Mouse (Mus musculus) midbrain, embryonic 13.5 days (tissue): ENCODE measurements at regions not wholly inside any gene's neighbourhood (a gene's known extent, or its start where the extent isn't known, plus 50 kb on each side); places are given as distances from the start of the nearest gene placed in this dataset.
A peak's percentile ranks its signal among the peaks of the same experiment; 100 is the strongest.

Source experiments
- ATAC-seq: fragments of 200-750 bp; cut with Nextera tagmentation; 2 replicates; pipeline ENCODE4 v1.8.0; 2017; ENCODE audit warnings: mild to moderate bottlenecking, moderate TSS enrichment, moderate library complexity
- H3K27ac ChIP-seq: fragments of 300-500 bp; sonication (generic); 2 replicates; pipeline ENCODE4 v1.5.1; 2015; ENCODE audit warnings: inconsistent platforms, mild to moderate bottlenecking, moderate library complexity
- H3K27me3 ChIP-seq: fragments of 300-500 bp; sonication (generic); 2 replicates; pipeline ENCODE4 v1.6.1; 2015; ENCODE audit warnings: mild to moderate bottlenecking, inconsistent platforms
- H3K36me3 ChIP-seq: fragments of 300-500 bp; sonication (generic); 2 replicates; pipeline ENCODE4 v1.6.1; 2015; ENCODE audit warnings: mild to moderate bottlenecking, inconsistent platforms
- H3K4me1 ChIP-seq: fragments of 300-500 bp; sonication (generic); replicated peaks from 2 replicates; pipeline ENCODE4 v1.6.1; 2015; ENCODE audit warnings: inconsistent platforms
- H3K4me2 ChIP-seq: fragments of 300-500 bp; sonication (generic); replicated peaks from 2 replicates; pipeline ENCODE4 v1.6.1; 2015; ENCODE audit warnings: moderate library complexity, mild to moderate bottlenecking, inconsistent platforms
- H3K4me3 ChIP-seq: fragments of 300-500 bp; sonication (generic); replicated peaks from 2 replicates; pipeline ENCODE4 v1.5.1; 2015; ENCODE audit warnings: mild to moderate bottlenecking, inconsistent platforms
- H3K9ac ChIP-seq: fragments of 300-500 bp; sonication (generic); replicated peaks from 2 replicates; pipeline ENCODE4 v1.6.1; 2015; ENCODE audit warnings: mild to moderate bottlenecking, inconsistent platforms
- H3K9me3 ChIP-seq: fragments of 300-500 bp; sonication (generic); 2 replicates; pipeline ENCODE4 v1.6.1; 2016; ENCODE audit warnings: mild to moderate bottlenecking, inconsistent platforms
- whole genome bisulfite sequencing: fragments of 180-500 bp; shearing (Covaris S2); methylation state at CpG from one replicate; pipeline ENCODE4 v1.1.7; 2015; 5-methylcytosine and 5-hydroxymethylcytosine counted together

- H3K9me3 ChIP-seq: no peaks in the 10 kb centered on the region
- H3K27me3 ChIP-seq: no peaks in the 10 kb centered on the region
- H3K4me1 ChIP-seq: no peaks in the 10 kb centered on the region
- no peaks in the 10 kb centered on the region for H3K36me3 ChIP-seq
- no peak overlapping the region for H3K27ac ChIP-seq
- 20% methylated on average over 1 of the region's 1 CpGs for WGBS
- H3K9ac ChIP-seq: no peak overlapping the region
- no peak overlapping the region for H3K4me3 ChIP-seq
- H3K4me2 ChIP-seq: no peak overlapping the region
- peak; percentile 58 for ATAC-seq
Observed at GRCm38 (mm10) chr5:41048515-41048914, 659.4 kb downstream of the Rab28 start.

GRCm38 (mm10) chr5:41045221-41045620, 662.7 kb downstream of the Rab28 start:
- no peaks in the 10 kb centered on the region for H3K36me3 ChIP-seq
- ATAC-seq: no peak
- no peak overlapping the region for H3K27ac ChIP-seq
- H3K4me2 ChIP-seq: no peak overlapping the region
- 66% methylated on average over 1 of the region's 1 CpGs for WGBS
- no peaks in the 10 kb centered on the region for H3K9me3 ChIP-seq
- no peak overlapping the region for H3K9ac ChIP-seq
- no peak overlapping the region for H3K4me3 ChIP-seq
- H3K4me1 ChIP-seq: no peaks in the 10 kb centered on the region
- H3K27me3 ChIP-seq: no peaks in the 10 kb centered on the region

GRCm38 (mm10) chr5:41044465-41044864, 663.5 kb downstream of the Rab28 start:
- H3K27ac ChIP-seq: no peak overlapping the region
- no peaks in the 10 kb centered on the region for H3K4me1 ChIP-seq
- H3K27me3 ChIP-seq: no peaks in the 10 kb centered on the region
- ATAC-seq: peak; percentile 81; the same call in 1 of the 2 replicates
- H3K9me3 ChIP-seq: no peaks in the 10 kb centered on the region
- H3K9ac ChIP-seq: no peak overlapping the region
- H3K36me3 ChIP-seq: no peaks in the 10 kb centered on the region
- H3K4me2 ChIP-seq: no peak overlapping the region
- no peak overlapping the region for H3K4me3 ChIP-seq

- Histone ChIP-seq H3K4me2 (no peak overlapping the region), H3K4me1 (no peaks in the 10 kb centered on the region), H3K4me3 (no peak overlapping the region), H3K9ac (no peak overlapping the region), H3K36me3 (no peaks in the 10 kb centered on the region), H3K27ac (no peak overlapping the region), H3K27me3 (no peaks in the 10 kb centered on the region), H3K9me3 (no peaks in the 10 kb centered on the region)
- ATAC-seq: no peak
- WGBS: 86% methylated on average over 4 of the region's 4 CpGs
Observed at GRCm38 (mm10) chr5:41038790-41039189, 669.2 kb downstream of the Rab28 start.

GRCm38 (mm10) chr5:41006692-41007091, 701.3 kb downstream of the Rab28 start:
- H3K36me3 ChIP-seq: no peaks in the 10 kb centered on the region
- H3K27me3 ChIP-seq: no peaks in the 10 kb centered on the region
- H3K9me3 ChIP-seq: no peaks in the 10 kb centered on the region
- no peak overlapping the region for H3K4me2 ChIP-seq
- H3K4me3 ChIP-seq: no peak overlapping the region
- no peak overlapping the region for H3K9ac ChIP-seq
- no peaks in the 10 kb centered on the region for H3K4me1 ChIP-seq
- ATAC-seq: no peak
- WGBS: 78% methylated on average over 3 of the region's 3 CpGs
- H3K27ac ChIP-seq: no peak overlapping the region

- Histone ChIP-seq H3K27ac (no peak overlapping the region), H3K4me2 (no peak overlapping the region), H3K4me3 (no peak overlapping the region), H3K27me3 (no peaks in the 10 kb centered on the region), H3K4me1 (no peaks in the 10 kb centered on the region), H3K9ac (no peak overlapping the region), H3K9me3 (no peaks in the 10 kb centered on the region), H3K36me3 (no peaks in the 10 kb centered on the region)
- no peak for ATAC-seq
- WGBS: 85% methylated on average over 7 of the region's 7 CpGs
Observed at GRCm38 (mm10) chr5:40986562-40986961, 721.4 kb downstream of the Rab28 start.

- no peak overlapping the region for H3K27ac ChIP-seq
- peak; percentile 58; the same call in 1 of the 2 replicates for ATAC-seq
- no peaks in the 10 kb centered on the region for H3K27me3 ChIP-seq
- WGBS: 88% methylated on average over 1 of the region's 1 CpGs
- H3K9me3 ChIP-seq: no peaks in the 10 kb centered on the region
- peaks cover 3% of the 10 kb centered on the region; the same call in 1 of the 2 replicates for H3K4me1 ChIP-seq
- no peak overlapping the region for H3K4me2 ChIP-seq
- no peak overlapping the region for H3K9ac ChIP-seq
- no peaks in the 10 kb centered on the region for H3K36me3 ChIP-seq
- H3K4me3 ChIP-seq: no peak overlapping the region
Observed at GRCm38 (mm10) chr5:40974892-40975291, 733.1 kb downstream of the Rab28 start.

- 2% methylated on average over 4 of the region's 4 CpGs for WGBS
- Histone ChIP-seq H3K4me3 (no peak overlapping the region), H3K27me3 (no peaks in the 10 kb centered on the region), H3K4me2 (no peak overlapping the region), H3K27ac (no peak overlapping the region), H3K9me3 (no peaks in the 10 kb centered on the region), H3K36me3 (no peaks in the 10 kb centered on the region), H3K9ac (no peak overlapping the region), H3K4me1 (no peaks in the 10 kb centered on the region)
- ATAC-seq: peak; percentile 97
Observed at GRCm38 (mm10) chr5:40952901-40953595, 754.9 kb downstream of the Rab28 start.

GRCm38 (mm10) chr5:40929127-40929526, 778.8 kb downstream of the Rab28 start:
- Histone ChIP-seq H3K9me3 (no peaks in the 10 kb centered on the region), H3K27me3 (no peaks in the 10 kb centered on the region), H3K4me3 (no peak overlapping the region), H3K36me3 (no peaks in the 10 kb centered on the region), H3K27ac (no peak overlapping the region), H3K4me1 (no peaks in the 10 kb centered on the region), H3K4me2 (no peak overlapping the region), H3K9ac (no peak overlapping the region)
- ATAC-seq: no peak
- 86% methylated on average over 3 of the region's 3 CpGs for WGBS

GRCm38 (mm10) chr5:40920920-40921319, 787.0 kb downstream of the Rab28 start:
- no peak for ATAC-seq

GRCm38 (mm10) chr5:40908803-40909202, 799.2 kb downstream of the Rab28 start:
- Histone ChIP-seq H3K27me3 (no peaks in the 10 kb centered on the region), H3K36me3 (no peaks in the 10 kb centered on the region), H3K9ac (no peak overlapping the region), H3K4me1 (no peaks in the 10 kb centered on the region), H3K27ac (no peak overlapping the region), H3K4me3 (no peak overlapping the region), H3K9me3 (no peaks in the 10 kb centered on the region), H3K4me2 (no peak overlapping the region)
- no peak for ATAC-seq
- 83% methylated on average over 3 of the region's 3 CpGs for WGBS

More at GRCm38 (mm10) chr5:40920920-40921319, 787.0 kb downstream of the Rab28 start:
- no peaks in the 10 kb centered on the region for H3K36me3 ChIP-seq
- whole genome bisulfite sequencing: 89% methylated on average over 2 of the region's 2 CpGs
- H3K4me3 ChIP-seq: no peak overlapping the region
- H3K4me1 ChIP-seq: no peaks in the 10 kb centered on the region
- H3K4me2 ChIP-seq: no peak overlapping the region
- H3K27me3 ChIP-seq: no peaks in the 10 kb centered on the region
- H3K9ac ChIP-seq: no peak overlapping the region
- H3K27ac ChIP-seq: no peak overlapping the region
- no peaks in the 10 kb centered on the region for H3K9me3 ChIP-seq

- Histone ChIP-seq H3K9ac (no peak overlapping the region), H3K27ac (no peak overlapping the region), H3K4me3 (no peak overlapping the region), H3K4me2 (no peak overlapping the region), H3K27me3 (no peaks in the 10 kb centered on the region), H3K4me1 (no peaks in the 10 kb centered on the region), H3K36me3 (no peaks in the 10 kb centered on the region), H3K9me3 (no peaks in the 10 kb centered on the region)
- no peak for ATAC-seq
- WGBS: 84% methylated on average over 1 of the region's 1 CpGs
Observed at GRCm38 (mm10) chr5:40901742-40902141, 806.2 kb downstream of the Rab28 start.

GRCm38 (mm10) chr5:40882886-40883285, 825.1 kb downstream of the Rab28 start:
- no peak for ATAC-seq
- Histone ChIP-seq H3K27ac (no peak overlapping the region), H3K9me3 (no peaks in the 10 kb centered on the region), H3K36me3 (no peaks in the 10 kb centered on the region), H3K9ac (no peak overlapping the region), H3K4me3 (no peak overlapping the region), H3K4me1 (no peaks in the 10 kb centered on the region), H3K27me3 (no peaks in the 10 kb centered on the region), H3K4me2 (no peak overlapping the region)
- 79% methylated on average over 5 of the region's 5 CpGs for WGBS
